Mouse (Mus musculus) left cerebral cortex, postnatal 25 days (tissue): ENCODE data around the gene Pigp. TPM values are rescaled to one million over a fixed set of nuclear protein-coding genes. Genes with fewer than 3 reads are reported as not detected.
"Not testable (repeated sequence)": the region's sequence is repeated elsewhere in the genome, so short reads cannot be mapped to it uniquely, and the experiment has no call there.

Experiments used
- DNase-seq, 2 experiments: peaks; one replicate each; pipeline ENCODE4 v3.0.0; 2022; ENCODE audit warnings: low spot score in 2 of 2, mixed read lengths in 1 of 2
- intact Hi-C: fragments of 180-260 bp; cut with DNase I; formaldehyde crosslinking; loops from one replicate; pipeline ENCODE4 v1.15.1; 2025
- total RNA-seq, 2 experiments: library from RNA; stranded (reverse); gene quantifications; 2 replicates each; pipeline ENCODE4 v1.2.3; 2021

Pigp gene
- total RNA-seq, 2 experiments from 2014 or later, result 36.6 to 42.6 TPM

GRCm38 (mm10) chr16:94362174-94362873, 9.3 kb downstream of the Pigp start:
- peak; percentile 85 to 97 for DNase-seq
- intact Hi-C loops, result no loop called here

GRCm38 (mm10) chr16:94360578-94361350, 10.9 kb downstream of the Pigp start:
- intact Hi-C loops, result no loop called here
- no peak for DNase-seq

- DNase-seq, result no peak
- intact Hi-C loops, result no loop called here
Observed at GRCm38 (mm10) chr16:94358091-94358490, 13.6 kb downstream of the Pigp start.

DNA sequence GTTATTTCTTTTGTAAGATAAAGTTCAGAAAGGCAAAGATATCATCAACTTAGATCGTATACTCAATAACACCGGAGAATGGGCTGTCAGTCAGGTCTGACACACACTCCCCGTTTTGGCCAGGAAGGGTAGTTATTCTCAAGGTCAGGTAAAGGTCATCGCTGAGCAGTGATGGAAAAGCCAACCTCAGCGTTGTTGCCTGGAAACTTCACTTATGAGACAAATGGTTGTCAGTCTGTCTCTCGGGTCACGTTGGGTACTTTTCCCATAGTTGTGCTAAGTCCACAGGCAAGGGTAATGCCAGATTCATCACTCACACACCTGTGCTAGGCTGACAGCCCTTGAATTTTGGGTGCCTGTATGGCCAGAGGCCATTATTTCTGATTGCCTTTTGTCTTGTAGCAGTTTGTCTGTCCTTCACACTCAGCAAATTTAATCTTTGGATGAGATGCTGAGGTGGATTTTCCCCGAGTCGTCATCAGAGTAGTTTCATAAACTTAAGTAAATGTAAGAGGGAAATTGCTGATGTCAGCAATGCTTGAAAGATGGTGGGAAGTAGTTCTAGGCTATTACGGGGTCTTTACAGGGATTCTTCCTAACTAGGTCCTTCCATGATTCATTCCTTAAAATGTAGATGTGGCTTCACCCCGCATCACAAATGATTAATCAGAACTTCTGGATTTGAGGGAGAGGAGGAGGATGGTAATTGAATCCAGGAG, 14.7 kb downstream of the Pigp start:
- intact Hi-C loops, result no loop called here
- no peak for DNase-seq

DNA sequence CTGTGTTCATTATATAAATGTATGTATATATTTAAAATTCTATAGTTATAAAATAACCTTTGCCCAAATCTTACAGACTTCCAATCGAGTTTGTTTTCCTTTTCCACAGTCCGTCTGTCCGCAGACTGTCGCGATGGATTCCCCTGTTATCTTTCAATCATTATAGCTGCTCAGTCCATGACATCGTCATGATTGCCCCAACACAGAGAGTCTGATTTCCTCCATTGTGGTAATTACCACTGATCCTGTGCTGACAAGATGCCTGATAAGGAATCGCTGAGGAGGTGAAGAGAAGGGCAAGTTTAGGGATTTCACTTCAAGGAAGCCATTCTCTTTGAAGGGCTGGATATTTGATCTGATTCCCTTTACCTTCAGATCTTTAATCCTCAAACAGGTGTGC, 15.6 kb downstream of the Pigp start:
- DNase-seq, result no peak

DNA sequence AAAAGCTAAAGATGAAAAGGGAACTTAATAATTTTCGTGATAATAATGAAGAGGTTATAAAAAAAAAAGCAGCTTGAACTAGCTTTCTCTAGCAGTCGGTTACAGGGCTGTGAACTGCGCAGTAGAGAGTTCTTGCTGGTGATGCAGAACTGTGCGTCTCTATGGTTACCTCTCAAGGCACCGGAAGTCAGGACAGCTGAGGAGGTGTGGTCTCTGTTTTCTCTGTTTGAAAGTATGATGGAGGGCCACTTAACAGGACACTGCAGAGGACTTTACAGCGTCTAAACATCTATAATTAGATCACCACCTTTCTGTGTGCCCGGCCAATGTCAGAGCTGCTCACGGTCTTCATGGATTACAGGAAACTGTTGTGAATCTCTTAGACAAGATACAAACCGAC, 17.2 kb downstream of the Pigp start:
- intact Hi-C loops, result no loop called here
- DNase-seq, result peak; percentile 40 to 55

More for the DNA sequence above, 15.6 kb downstream of the Pigp start:
- intact Hi-C loops, result no loop called here

DNA sequence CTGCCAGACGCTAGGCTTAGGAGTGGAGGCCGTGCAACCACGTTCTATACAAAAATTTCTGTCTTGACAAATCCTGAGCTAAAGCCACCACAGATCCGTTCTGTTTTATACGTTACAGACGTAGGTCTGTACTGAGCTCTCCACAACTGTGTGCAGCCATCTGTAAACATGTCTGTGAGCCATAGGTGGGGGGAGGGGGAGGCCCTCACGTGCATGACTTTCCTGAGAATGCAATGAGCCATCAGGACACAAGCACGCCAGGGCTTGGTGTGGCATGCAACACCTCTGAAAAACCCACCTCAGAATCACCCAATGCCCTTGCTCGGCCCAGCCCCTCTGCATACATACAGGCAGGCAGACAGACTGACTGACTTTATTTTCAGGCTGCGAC, 21.4 kb downstream of the Pigp start:
- DNase-seq, result no peak
- intact Hi-C loops, result no loop called here

DNA sequence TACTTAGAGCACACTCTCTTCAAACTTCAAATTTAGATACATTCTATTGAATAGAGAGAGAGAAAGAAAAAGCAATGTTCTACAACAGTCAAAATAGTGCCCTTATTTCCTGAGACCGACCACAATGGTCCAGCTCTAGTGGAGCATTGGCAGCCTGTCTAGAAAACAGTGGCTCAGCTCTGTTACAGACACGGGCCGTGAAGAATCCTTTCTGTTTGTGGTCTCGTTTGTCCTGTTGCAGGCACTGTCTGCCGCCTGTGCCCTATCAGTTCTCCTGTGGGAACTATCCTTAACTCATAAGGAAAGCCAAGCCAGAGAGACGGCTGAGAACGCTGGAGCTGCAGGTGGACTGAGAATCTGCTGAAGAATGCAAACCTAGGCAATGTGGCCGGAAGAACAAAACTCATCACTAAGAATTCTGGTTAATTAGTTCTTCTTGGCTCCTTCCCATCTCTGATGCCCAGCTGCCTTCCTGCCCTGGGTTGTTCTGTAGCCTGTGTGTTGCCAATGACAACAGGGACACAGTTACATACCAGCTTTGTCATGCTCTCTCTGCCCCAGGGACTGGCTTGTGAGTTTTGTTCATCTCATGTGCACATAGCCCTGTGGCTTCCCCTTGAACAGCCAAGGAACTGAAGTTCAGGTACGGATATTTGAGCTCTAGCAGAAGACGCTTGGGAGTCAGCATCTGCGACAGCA, 21.9 kb downstream of the Pigp start:
- DNase-seq, result no peak
- intact Hi-C loops, result no loop called here

DNA sequence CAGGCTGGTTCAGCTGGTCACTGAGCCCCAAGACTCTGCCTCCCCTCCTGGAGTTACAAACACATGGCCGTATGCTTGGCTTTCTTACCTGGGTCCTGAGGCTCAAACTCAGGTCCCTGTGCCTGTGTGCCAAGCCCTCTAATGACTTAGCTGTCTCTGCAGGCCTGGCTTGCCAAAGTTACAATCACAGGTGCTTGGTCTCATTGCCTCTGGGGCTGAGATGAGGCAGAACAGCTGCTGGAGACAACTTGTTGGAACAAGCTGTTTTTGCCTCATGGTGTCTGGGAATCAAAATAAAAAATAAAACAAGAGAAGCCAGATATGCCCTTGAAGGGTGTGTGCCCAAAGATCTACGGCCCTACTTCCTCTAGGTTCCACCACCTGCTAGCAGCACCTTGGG, 22.9 kb downstream of the Pigp start:
- DNase-seq, result no peak
- intact Hi-C loops, result no loop called here

DNA sequence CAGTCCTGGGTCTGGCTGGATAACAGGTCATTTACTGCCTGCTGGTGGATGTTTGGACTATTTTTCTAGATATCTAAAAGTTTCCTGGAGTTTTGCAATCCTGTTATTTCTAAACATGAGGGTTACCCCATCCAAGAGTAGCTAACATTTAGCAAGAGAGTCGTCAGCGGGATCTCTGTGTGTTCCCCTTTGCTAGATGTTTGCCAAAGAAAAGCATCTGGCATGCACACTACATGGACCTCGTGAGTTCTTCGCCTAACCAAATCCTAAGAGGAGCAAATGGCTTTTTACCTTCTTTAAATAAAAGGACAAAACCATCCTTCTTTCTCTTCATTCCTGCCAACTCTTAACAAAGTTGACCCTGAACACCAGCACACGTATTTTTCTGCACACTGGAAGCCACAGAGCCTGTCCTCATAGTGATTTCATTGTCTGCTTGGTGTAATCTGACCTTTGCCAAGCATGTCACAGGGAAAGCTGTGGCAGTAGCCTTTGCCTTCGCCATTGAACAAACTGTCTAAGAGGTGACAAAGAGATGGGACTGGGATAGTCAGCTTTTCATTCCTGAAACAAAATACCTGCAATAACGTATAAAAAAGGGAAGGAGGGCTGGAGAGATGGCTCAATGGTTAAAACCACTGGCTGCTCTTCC, 24.4 kb downstream of the Pigp start:
- no peak for DNase-seq
- intact Hi-C loops, result no loop called here

GRCm38 (mm10) chr16:94345733-94346132, 25.9 kb downstream of the Pigp start:
- intact Hi-C loops, result no loop called here
- no peak for DNase-seq

DNA sequence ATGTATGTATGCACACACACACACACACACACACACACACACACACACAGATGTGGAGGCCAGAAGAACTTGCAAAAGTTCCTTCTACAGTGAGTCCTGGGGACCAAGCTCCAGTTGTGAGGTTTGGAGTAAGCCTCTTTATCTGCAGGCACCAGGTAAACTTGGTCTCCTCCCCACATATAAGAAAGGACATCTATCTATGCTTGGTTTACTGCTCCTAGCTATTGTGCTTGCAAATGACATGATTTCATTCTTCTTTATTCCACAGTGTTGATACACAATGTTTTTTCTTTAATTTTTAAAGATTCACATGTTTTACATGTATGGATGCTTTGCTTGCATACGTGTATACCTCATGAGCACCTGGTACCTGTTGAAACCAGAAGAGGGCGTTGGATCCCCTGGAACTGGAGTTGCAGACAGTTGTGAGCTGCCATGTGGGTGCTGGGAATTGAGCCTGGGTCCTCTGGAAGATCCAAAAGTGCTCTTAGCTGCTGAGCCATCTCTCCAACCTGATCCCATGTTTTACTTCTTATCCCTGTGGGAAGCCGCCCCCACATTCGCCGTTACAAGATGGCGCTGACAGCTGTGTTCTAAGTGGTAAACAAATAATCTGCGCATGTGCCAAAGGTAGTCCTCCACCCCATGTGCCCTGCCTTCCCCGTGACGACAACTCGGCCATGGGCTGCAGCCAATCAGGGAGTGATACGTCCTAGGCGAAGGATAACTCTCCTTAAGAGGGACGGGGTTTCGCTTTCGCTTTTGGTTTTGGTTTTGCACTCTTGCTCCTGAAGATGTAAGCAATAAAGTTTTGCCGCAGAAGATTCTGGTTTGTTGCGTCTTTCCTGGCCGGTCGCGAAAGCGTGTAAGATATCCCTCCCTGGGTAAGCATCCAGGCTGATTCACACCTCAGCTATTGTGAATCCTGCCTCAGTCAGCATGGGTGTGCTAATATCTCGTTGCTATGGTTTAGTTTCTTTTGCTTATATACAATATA, 32.2 kb downstream of the Pigp start:
- not testable (repeated sequence) for DNase-seq
- intact Hi-C loops, result loop anchor here (10.0 kb wide), 1 partner anchor 425 kb away; no protein-coding TSS in a partner anchor

- intact Hi-C loops, result loop anchor here (10.0 kb wide), 1 partner anchor 421 kb away; no protein-coding TSS in a partner anchor
Observed at GRCm38 (mm10) chr16:94335656-94336055, 36.0 kb downstream of the Pigp start.

DNA sequence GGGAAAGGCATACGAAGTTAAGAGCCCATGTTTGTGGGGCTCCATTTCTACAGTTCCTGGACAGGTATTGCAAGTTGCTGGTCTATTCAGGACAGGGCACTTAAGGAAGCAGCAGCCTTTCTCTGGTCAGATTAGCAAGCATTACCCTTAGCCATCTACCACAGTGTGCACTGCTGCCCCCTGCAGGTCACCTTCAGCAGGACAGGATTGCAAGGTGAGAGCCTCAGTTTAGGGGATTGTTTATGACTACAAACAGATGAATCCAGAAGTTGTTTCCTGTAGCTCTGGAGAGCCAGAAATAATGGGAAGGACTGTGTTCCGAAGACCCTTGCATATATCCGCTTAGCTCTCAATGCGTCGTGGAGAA, 39.8 kb downstream of the Pigp start:
- intact Hi-C loops, result loop anchor here (10.0 kb wide), 1 partner anchor 417 kb away; no protein-coding TSS in a partner anchor
- DNase-seq, result peak in 1 of 2 experiments; percentile 14

More at GRCm38 (mm10) chr16:94335656-94336055, 36.0 kb downstream of the Pigp start:
- no peak for DNase-seq

DNA sequence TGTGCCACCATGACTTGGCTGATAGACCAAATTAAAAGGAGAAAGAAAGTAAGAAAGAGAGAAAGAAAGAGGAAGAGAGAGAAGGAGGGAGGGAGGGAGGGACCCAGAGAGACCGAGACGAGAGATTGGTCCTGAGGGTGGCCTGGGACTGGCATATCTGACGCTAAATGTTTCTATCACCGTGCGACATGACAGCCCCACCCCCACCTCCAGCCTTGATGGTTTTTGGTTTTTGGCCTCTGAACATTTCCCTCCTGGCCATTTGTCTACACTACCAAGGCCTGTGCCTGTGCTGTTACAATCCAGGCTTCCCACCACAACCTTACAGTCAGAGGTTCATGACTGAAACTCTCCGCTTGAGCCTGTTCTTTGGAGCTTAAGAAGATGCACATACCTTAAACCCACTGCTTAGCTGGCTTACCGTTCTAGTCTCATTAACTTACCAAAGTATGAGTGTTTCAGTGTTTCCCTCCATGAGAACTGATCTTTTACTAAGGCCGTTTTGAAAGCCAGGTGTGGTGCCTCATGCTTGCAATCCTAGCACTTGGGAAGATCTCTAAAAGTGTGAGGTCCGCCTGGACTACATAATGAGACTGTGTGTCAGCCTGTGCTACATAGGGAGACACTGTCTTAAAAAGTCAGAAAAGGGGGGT, 40.3 kb downstream of the Pigp start:
- no peak for DNase-seq
- intact Hi-C loops, result loop anchor here (10.0 kb wide), 1 partner anchor 417 kb away; no protein-coding TSS in a partner anchor

GRCm38 (mm10) chr16:94330429-94330828, 41.2 kb downstream of the Pigp start:
- DNase-seq, result no peak
- intact Hi-C loops, result loop anchor here (10.0 kb wide), 1 partner anchor 416 kb away; no protein-coding TSS in a partner anchor
